Mouse (Mus musculus) mouse trophoblast stem cell (cell line): Measurements from ENCODE around the gene Btbd35f26.
"Not testable (repeated sequence)": the region's sequence is repeated elsewhere in the genome, so short reads cannot be mapped to it uniquely, and the experiment has no call there.

Source experiments
- in situ Hi-C, 2 experiments: fragments of 300-500 bp; cut with MseI, MboI; formaldehyde crosslinking; loops; 2 replicates in 1 of 2; 3 replicates in 1 of 2; pipeline ENCODE4 v1.15.1; 2025

Gene Btbd35f26

DNA sequence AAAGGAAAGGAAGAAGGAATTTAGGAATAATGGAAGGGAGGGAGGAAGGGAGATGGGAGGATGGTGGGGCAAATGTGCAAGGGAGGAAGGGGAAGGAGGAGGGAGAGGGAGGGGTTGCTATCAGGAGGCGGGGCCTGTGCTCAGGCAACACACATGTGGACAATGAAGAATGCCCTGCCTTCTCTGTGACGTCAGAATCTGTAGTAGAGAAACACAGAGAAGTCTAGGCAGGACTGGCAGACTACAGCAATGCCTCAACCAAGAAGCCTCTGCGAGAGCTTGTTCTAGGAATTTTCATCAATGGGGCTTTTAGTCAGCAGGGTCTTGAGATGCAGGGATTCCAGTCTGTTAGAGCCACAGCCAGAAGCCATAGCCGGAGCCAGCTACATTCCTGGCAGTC is at the start of gene Btbd35f26:
Btbd35f26 (plus strand) TSS at position 301 of the 400 bp plus-strand sequence.
- in situ Hi-C loops: not testable (repeated sequence)

- in situ Hi-C loops: not testable (repeated sequence)
Measured at GRCm38 (mm10) chrX:31341924-31342323, 5.7 kb downstream of the Btbd35f26 start.

DNA sequence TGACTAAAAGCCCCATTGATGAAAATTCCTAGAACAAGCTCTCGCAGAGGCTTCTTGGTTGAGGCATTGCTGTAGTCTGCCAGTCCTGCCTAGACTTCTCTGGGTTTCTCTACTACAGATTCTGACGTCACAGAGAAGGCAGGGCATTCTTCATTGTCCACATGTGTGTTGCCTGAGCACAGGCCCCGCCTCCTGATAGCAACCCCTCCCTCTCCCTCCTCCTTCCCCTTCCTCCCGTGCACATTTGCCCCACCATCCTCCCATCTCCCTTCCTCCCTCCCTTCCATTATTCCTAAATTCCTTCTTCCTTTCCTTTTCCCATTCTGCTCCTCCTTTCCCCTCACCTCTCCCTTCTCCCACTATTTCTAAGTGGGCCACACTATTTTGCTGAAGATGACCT is 47.6 kb downstream of the Btbd35f26 start, which contains the start of gene Btbd35f19:
Btbd35f19 (minus strand) TSS at position 101 of the 400 bp plus-strand sequence.
- in situ Hi-C loops: not testable (repeated sequence)
